Mouse (Mus musculus): Measurements from ENCODE around the gene Rnf6.

The Rnf6 gene

DNA sequence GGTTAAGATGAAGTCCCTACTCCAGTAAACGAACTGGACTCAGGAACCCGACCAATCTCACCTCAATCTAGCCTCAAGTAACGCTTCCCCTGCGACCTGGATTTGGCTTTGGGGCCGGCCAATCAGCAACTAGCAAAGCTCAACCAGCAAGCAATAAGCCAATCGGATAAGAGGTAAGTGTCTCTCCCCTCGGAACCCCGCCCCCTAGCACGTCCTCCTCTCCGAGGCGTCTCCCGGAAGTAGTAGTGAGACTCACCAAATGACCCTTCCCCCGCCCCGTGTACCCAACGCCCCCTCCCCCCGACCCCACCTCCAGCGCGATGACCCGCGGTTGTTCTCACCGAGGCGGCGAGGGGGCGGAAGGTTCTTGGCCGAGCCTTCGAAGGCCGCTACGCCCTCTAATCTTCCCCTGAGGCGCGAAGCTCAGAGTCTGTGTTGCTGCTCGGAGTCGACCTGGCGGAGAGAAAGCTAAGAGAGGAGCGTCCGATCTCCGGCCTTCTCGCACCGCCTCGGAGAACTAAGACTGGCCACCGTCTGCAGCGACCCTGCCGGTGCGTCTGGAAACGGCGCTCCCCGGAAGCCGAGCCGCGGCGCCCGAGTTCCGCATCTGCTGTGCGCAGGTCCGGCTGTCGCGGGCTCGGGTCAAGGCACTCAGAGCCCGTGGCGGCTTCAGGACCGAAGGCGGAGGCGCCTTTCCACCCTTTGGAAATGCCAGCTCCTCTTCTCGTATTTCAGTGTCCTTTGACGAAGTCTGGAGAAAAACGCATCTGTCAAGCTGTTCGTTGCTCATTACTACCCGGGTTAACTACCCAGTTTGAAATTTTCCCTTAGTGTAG lies at the start of gene Rnf6:
Gene Rnf6, minus strand, starts transcription at position 677 of the 836 bp plus-strand sequence.
- DNase-seq (ENCODE audit: low spot score) = peak; percentile 98

DNA sequence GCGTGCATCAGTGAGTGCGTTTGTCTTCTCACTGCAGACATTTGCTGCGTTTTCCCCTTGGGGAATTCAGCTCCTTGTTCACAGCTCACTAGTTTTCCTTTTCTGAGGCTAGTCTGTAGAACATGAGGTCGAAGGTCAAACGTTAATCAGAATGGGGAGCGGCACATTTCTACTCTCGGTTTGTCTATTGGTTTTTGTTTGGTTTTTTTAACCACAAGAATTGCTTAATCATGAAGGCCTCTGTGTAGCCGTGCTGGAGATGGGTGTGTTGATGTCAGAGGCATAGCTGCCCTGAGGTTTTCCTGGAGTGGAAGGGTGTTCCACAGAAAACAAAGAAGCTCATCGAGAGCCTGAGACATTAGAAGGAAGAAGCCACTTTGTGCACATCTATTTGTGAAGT lies 49.2 kb upstream of the Rnf6 start:
- peak; percentile 42 for DNase-seq (ENCODE audit: low spot score)

DNA sequence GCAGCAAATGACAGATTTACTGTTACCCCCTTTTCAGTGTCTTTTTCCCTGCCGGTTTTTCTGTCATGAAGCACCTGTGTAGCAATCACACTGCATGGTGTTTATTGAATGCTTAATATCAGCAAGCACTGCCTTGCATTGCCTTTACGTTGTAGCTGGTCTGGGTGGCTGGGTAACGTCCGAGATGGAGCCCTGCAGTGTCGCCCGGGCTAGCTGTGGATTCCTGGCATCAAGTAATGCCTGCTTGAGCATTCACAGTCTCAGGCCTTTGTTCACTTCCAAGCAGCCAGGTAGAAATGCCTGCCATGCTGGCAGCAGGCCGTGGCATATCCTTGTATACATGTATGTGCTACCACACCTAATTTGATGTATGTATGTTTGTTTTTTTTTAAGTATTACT lies 46.4 kb upstream of the Rnf6 start:
- no peak for DNase-seq (ENCODE audit: low spot score)

DNA sequence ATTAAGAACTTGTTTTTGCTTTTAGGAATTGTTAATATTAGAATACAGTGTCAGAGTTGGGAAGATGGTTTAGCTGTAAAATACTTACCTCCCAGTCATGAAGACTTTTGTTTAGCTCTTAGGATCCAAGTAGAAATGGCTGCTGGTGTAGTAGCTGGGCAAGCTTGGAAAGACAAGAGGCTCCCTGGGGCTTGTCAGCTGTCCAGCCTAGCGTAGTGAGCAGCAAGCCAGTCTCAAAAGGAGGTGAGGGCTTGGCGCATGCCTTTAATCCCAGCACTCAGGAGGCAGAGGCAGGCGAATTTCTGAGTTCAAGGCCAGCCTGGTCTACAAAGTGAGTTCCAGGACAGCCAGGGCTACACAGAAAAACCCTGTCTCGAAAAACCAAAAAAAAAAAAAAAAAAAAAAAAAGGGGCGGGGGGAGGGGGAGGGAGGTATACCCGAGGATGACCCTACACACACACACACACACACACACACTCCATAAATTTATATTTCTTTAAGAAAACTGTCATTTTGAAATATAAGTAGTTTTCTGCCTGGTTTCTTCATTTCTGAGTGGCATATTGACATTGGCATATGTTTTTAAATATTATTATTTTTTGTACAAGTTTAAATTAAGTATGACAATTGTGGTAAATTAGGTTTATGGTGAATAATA lies 44.7 kb upstream of the Rnf6 start:
- DNase-seq (ENCODE audit: low spot score) = no peak

DNA sequence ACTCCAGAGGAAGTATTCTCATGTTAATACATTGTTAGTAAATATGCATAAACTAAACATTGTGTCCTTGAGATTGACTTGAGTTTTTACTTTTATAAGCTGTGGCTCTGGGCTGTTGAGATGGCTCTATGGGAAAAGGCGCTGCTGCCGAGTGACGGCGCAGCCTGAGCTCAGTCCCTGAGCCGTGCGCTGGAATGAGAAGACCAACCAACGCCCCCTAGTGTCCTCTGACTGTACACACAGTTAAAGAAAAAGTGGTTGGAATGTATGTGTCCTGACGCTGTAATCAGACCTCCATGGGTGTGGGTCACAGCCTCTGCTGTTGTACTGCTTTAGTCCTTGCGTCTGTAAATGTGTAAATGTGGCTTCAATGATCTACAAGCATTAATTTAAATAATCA lies 38.6 kb upstream of the Rnf6 start:
- DNase-seq (ENCODE audit: low spot score) = peak; percentile 43

DNA sequence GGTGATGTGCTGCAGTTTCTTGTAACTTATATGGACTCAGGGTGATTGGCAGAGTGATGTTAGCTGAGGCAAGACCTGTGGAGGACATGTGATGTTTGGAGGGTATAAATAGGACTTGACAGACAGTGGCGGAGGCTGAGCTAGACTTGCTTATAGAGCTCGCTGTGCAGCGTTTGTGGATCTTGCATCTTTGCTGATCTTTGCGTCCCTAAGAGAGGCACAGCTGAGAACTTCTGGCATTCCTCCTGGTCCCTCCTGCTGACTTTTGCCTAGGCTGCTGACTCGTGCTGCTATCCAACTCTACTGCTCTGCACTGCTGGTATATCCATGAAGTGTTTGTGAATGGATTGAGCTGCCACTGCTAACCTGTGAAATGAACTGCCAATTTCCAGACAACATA lies 32.3 kb upstream of the Rnf6 start:
- DNase-seq (ENCODE audit: low spot score) = no peak

DNA sequence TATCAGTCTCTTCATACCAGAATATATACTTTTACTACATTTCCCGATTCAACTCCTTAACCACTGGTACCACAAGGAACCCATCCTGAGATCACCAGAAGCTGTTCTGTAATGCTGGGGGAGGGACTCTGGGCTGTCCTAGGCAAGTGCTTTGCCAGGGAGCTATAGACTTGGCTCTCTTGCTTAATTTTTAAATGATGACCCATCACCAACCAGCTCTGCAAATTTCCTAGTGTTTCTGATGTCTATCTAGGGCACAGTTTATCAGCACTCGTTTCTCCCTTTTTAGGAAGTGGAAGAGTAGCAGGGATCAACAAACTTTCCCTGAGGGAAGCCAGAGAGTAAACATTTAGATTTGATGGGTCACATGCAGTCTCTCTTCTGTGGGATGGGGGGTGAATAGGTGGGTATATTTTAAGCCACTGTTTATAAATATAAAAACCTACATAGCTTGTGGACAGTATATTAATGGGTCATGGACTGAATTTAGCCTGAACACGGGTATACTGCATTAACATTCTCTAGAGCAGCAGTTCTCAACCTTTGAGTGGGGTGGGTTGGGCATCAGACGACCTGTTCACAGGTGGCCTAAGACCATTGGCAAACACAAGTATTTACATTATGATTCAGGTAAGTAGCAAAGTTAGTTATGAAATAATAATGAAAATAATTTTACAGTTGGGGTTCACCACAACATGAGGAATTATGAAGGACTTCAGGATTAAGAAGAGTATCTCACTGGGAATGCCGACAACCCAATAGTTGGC lies 30.5 kb upstream of the Rnf6 start:
- DNase-seq (ENCODE audit: low spot score) = no peak

DNA sequence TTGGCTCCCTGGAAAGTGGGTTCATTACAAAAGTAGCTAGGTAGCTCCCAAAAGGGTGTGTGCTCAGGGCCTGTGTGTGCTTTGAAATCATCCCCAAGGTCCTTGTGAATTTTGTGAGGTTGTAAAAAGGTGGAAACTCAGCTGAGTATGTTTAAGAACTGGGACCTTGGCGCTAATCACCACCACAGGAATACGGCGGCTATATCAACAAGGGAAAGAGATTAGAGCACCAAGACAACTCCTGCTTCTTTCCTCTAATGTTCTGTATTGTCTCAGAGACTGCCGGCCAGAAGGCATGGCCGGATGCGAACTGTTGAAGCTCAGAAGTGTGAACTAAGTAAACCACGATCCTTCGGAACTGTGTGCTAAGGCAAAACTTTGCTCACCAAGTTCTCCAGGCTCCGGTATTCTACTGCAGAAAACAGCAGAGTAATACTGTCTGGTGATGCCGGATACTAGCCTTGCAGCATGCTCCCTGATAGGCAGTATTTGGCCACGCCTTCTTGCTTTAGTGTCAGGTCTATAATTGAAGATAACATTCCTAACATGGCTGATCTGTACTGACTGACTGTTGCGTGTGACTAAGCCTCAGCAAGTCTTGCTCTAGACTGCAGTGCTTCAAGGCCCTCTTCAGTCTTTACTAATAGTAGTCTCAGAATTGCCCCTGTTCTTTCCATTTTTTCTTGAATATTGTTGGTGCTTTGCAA lies 29.2 kb upstream of the Rnf6 start:
- no peak for DNase-seq (ENCODE audit: low spot score)

DNA sequence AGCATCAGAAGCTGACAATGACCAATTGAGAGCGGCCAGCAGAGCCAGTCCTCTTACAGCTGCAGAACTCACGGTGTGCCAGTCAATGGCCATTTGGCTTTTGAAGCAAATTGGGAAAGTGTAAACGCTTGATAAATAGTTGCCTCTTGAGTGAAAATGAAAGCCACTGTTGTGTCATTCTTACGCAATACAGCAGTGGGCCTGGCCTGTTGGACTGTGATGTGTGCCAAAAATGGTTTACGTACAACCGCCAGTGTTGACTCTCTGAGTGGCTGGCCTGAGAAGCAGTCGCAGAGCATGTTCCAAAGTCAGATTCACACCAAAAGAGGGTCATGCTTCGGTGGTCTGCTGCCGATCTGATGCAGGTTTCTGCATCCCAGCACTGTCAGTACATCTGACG lies 27.4 kb upstream of the Rnf6 start:
- DNase-seq (ENCODE audit: low spot score) = peak; percentile 35

DNA sequence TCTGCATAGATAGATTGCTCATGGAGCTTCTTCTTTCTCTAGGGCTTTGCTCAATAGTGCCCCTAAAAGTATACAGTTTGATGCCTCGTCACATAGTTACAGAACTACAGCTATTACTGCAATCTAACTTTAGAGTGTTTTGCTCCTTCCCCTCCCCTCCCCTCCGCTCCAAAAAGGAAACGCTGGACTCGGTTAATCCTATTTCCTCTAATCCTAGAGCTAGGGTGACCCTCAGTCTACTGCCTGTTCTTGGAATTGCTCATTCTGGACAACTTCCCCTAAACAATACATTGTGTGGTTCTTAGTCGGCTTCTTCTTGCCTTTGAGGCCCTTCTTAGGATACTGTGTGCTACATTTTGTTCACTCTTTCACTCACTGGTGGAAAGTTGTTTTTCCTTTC lies 26.4 kb upstream of the Rnf6 start:
- no peak for DNase-seq (ENCODE audit: low spot score)

DNA sequence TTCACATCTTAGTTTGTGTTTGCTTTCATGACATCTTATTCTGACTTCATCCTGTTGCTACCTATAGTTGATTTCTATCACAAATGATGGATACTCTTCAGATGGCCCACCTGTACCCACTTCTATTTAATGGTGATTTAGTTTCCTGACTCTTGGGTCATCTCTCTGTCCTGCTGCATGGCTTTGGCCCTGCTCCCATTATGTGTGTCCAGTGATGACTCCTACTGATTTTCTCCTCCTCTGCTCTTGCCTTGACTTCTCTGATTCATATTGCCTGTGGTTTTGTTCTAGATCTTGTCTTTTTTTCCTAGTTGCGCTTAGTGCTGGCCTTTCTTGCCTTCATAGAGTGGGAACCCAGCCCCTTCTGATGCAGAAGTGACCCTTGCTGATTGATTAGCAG lies 25.0 kb upstream of the Rnf6 start:
- DNase-seq (ENCODE audit: low spot score) = no peak

DNA sequence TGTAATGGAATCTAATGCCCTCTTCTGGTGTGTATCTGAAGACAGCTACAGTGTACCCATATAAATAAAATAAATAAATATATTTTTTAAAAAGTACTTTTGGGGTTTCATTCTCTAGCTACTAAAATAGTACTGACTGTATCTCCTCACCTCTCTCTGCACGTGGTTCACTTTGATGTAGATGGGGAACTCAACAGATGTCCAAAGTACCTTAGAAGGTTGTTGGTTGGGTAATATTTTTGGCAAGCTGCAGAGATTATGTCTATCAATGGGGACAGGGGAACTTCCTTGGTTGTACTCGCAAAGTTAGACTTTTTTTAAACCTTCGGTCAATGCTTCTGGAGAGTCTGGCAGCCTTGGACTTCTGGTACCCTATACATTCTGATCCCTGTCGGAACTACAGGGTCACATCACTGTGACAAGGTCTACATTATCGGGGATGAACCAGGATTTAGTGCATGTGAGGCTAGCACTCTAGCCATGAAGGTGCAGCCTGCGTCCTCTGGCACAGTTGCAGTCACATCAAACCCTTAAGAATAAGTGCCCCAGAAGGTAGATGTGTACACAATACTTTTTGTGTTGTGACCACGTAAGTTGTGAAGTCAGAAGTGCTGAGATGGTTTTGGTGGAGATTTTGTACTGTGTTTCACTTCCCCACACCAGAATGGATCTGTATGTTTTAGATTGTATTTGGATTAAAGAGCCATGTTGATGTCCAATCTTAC lies 24.5 kb upstream of the Rnf6 start:
- no peak for DNase-seq (ENCODE audit: low spot score)

DNA sequence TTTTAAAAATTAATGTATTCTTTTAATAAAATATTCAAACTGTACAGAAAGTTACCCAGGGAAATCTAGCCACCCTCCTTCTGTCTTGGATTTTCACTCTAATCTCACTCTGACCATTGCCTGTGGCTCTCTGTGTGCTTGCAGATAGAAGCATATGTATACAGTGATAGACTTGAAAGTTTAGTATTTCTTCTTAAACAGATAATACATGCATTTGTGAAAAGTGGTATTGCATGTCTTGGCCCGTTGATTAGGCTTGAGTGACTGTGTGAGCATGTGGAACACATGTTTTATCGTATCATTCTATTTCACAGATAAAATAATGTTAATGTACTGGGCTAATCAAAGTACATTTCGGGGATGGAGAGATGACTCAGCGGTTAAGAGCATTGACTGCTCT lies 23.8 kb upstream of the Rnf6 start:
- DNase-seq (ENCODE audit: low spot score) = no peak

DNA sequence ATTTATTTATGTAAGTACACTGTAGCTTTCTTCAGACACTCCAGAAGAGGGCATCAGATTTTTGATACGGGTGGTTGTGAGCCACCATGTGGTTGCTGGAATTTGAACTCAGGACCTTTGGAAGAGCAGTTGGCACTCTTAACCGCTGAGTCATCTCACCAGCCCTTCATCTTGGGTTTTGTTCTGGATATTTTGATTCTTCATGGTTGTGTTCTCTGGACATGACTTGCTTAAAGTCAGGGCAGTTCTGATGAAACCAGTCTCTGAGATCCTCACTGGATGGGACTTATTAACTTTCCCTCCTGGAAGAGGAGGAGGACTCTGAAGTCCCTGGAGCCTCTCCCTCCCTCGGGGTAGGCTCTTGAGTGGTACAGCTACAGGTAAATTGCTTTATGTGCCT lies 19.8 kb upstream of the Rnf6 start:
- DNase-seq (ENCODE audit: low spot score) = no peak

DNA sequence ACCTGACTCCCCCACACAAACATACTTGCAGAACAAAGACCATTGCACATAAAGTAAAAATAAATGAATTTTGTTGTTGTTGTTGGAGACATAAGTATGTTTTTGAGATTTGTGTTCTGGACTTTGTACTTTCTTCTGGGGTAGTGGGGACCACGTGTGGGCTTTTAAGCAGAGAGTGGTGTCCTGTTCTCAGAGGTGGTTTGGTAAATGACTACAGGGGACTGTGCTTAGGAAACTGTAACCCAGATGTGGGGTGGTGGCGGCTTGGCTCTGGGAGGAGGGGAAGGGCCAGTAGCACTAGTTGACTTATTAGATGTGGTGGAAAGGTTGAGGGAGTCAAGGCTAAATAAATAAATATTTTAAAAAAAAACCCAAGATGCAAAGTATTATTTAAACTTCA lies 19.4 kb upstream of the Rnf6 start:
- no peak for DNase-seq (ENCODE audit: low spot score)

DNA sequence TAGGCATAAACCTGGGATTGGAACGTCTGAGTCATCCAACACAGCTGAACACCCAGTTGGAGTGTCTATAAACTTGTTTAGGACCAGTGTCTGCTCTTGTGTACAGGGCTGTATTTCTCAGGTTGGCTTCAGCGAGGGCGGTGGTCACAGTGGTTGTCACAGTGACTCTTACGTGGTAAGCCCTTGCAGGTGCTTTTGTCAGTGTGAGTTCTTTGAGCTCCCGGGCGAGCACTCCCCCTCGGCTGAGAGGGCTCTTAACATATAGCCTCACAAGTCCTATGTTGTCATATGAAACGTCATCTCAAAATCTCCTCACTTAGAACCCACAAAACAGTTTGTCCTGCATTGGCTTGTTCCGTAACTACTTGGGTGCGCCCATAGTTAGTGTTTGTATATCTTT lies 16.9 kb upstream of the Rnf6 start:
- no peak for DNase-seq (ENCODE audit: low spot score)

DNA sequence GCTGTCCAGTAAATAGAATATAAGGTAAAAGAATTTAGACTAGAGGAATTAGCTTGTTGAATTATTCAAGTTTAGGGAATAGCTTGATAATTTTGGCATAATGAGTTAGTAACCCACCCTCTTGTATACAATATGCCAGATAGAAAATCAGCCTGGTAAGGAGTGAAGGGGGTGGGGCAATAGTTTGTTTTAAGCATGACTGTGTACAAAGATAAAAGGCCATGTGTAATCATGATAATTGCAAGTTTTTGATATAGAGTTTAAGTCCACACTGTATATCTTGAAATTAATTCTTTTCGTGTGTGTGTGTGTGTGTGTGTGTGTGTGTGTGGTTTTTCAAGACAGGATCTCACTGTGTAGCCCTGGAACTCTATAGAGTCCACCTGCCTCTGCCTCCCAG lies 13.0 kb upstream of the Rnf6 start:
- DNase-seq (ENCODE audit: low spot score) = no peak

DNA sequence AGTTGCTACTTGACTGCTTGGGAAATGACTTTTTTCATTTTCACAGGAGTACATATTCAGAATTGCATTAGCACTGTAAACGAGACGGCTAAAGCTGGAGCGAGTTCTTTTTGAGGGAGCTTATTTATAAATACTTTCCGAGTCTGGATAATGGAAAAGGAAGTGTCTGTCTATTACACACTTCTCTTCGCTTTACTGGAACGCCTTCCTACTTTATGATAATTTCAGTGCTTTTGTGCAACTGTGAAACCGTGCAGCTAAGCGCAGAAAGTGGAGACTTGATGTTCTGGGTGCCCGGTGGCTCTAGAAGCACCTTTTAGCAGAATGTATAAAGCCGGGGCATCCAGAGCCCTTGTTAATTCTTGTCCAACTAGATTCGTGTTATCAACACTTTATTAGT lies 11.5 kb upstream of the Rnf6 start:
- no peak for DNase-seq (ENCODE audit: low spot score)

DNA sequence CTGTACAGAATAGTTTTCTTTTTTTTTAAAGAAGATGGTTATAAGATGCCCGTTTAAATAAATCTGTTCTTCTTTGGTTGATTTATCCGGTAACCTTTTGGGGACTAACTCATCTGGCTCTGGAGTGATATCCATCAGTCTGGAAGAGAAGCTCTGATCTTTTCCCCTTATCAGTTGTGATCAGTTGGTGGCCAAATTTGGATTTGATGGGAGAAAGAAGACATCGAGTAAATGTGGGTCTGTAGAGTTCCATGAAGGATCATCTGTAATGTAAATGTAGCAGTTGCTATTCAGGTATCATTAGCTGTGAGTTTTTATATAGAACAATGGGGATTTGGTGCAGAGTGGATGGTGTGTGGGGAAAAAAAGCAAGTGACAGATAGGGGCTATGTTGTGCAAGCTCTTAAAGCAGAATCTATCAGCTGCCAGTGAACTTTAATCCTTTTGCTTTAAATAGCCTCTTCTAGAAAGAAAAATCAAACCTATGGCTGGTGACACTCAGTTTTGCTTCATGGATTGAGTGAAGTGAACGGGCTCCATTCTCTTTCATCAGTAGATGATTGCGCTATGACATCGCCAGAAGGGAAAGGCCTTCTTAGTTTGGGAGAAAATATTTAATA lies 10.8 kb upstream of the Rnf6 start:
- no peak for DNase-seq (ENCODE audit: low spot score)

DNA sequence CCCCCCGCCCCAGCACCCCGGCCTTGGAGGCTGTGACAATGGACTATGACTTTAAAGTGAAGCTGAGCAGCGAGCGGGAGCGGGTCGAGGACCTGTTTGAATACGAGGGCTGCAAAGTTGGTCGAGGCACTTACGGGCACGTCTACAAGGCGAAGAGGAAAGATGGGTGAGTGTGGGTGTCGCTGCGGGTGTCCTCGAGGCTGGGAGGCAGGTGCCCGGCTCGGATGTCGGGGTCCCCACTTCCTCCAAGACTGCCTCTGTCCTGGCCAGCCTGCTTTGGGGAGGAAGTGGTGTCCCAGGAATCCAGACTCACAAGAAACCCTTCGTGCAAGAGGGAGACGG lies 10.3 kb upstream of the Rnf6 start:
- peak; percentile 37 for DNase-seq (ENCODE audit: low spot score)

DNA sequence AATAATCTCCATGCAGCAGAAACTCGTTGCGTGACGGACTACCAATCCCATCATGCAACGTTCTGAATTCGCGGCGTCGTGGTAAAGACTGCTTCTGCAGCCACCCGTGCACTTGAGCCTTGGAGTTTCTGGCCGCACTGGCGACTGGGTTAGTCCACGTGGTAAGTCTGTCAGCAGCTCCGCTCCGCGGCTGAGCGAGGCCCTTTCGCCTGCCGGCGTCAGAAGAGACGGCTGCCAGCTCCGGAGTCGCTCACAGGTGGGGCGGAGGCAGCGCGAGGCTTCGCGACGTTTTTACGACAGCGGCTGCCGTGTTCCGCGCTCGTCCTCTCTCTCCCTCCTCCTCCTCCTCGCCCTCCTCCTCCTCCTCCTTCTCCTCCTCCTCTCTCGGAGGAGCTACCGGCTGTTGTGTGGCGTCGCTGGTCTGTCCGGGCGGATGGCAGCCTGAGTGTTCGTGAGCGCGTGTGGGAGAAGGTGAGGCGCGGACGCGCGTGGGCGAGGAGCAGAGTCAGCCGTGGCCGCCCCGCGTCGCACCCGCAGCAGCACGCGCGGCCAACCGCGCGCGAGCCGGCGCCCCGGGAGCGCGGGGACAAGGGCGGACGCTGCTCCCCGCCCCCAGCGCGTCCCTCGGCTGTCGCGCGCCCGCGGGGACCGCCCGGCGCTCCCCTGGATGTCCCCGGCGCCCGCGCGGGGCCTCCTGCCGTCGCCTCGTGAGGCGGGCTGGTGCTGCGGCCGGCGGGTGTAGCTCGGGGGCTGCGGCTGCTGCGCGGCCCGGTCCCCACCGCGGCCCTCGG lies 9.7 kb upstream of the Rnf6 start, which contains the start of gene Cdk8:
Gene Cdk8, plus strand, starts transcription at position 367 of the 791 bp plus-strand sequence.
- peak; percentile 95 for DNase-seq (ENCODE audit: low spot score)

All from yolk sac, embryonic 10.5 days (tissue).